Mouse (Mus musculus): ENCODE measurements at regions not wholly inside any gene's neighbourhood (a gene's known extent, or its start where the extent isn't known, plus 50 kb on each side); places are given as distances from the start of the nearest gene placed in this dataset. TPM values are rescaled to one million over a fixed set of nuclear protein-coding genes. Genes with fewer than 3 reads are reported as not detected.

Small RNA genes in the stretch of these regions (microRNA-seq; reads per million reads assigned to microRNA genes)
- gene Gm27690 = not detected

All from stomach, embryonic 15.5 days (tissue).